Mouse (Mus musculus) liver, embryonic 15.5 days (tissue): Measurements from ENCODE around the gene Spry2. TPM values are rescaled to one million over a fixed set of nuclear protein-coding genes. Genes with fewer than 3 reads are reported as not detected.

ENCODE experiments used
- ATAC-seq: fragments of 200-750 bp; cut with Nextera tagmentation; 2 replicates; pipeline ENCODE4 v1.8.0; 2017; ENCODE audit warnings: moderate number of reproducible peaks, mild to moderate bottlenecking, moderate library complexity; ENCODE audit not compliant: insufficient read depth
- H3K27ac ChIP-seq: fragments of 300-500 bp; sonication (generic); replicated peaks from 2 replicates; pipeline ENCODE4 v1.5.1; 2015; ENCODE audit warnings: mild to moderate bottlenecking, inconsistent platforms
- H3K27me3 ChIP-seq: fragments of 300-500 bp; sonication (generic); 2 replicates; pipeline ENCODE4 v1.6.1; 2015; ENCODE audit warnings: mild to moderate bottlenecking, inconsistent platforms
- H3K36me3 ChIP-seq: fragments of 300-500 bp; sonication (generic); replicated peaks from 2 replicates; pipeline ENCODE4 v1.6.1; 2015; ENCODE audit warnings: moderate library complexity, mild to moderate bottlenecking, inconsistent platforms
- H3K4me1 ChIP-seq: fragments of 300-500 bp; sonication (generic); replicated peaks from 2 replicates; pipeline ENCODE4 v1.6.1; 2015; ENCODE audit warnings: inconsistent platforms
- H3K4me2 ChIP-seq: fragments of 300-500 bp; sonication (generic); 2 replicates; pipeline ENCODE4 v1.6.1; 2015; ENCODE audit warnings: moderate library complexity, mild to moderate bottlenecking, inconsistent platforms
- H3K4me3 ChIP-seq: fragments of 300-500 bp; sonication (generic); replicated peaks from 2 replicates; pipeline ENCODE4 v1.5.1; 2015; ENCODE audit warnings: mild to moderate bottlenecking, inconsistent platforms
- H3K9ac ChIP-seq: fragments of 300-500 bp; sonication (generic); 2 replicates; pipeline ENCODE4 v1.6.1; 2015; ENCODE audit warnings: moderate library complexity, mild to moderate bottlenecking, inconsistent platforms
- H3K9me3 ChIP-seq: fragments of 300-500 bp; sonication (generic); replicated peaks from 2 replicates; pipeline ENCODE4 v1.6.1; 2016; ENCODE audit warnings: inconsistent platforms
- WGBS: fragments of 180-500 bp; shearing (Covaris S2); methylation state at CpG from one replicate; pipeline ENCODE4 v1.1.7; 2015; ENCODE audit warnings: mixed read lengths; ENCODE audit not compliant: insufficient replicate concordance; 5-methylcytosine and 5-hydroxymethylcytosine counted together
- polyA plus RNA-seq: library from polyadenylated mRNA; unstranded; fragments of >200 nt; fragmentation: Nextera tagmentation; extraction: Ambion mirVana; gene quantifications from 2 replicates; pipeline ENCODE4 v1.2.1, GENCODE M21; 2015

The Spry2 gene
- 2.6 and 3.2 TPM in 2 replicates for polyA plus RNA-seq

DNA sequence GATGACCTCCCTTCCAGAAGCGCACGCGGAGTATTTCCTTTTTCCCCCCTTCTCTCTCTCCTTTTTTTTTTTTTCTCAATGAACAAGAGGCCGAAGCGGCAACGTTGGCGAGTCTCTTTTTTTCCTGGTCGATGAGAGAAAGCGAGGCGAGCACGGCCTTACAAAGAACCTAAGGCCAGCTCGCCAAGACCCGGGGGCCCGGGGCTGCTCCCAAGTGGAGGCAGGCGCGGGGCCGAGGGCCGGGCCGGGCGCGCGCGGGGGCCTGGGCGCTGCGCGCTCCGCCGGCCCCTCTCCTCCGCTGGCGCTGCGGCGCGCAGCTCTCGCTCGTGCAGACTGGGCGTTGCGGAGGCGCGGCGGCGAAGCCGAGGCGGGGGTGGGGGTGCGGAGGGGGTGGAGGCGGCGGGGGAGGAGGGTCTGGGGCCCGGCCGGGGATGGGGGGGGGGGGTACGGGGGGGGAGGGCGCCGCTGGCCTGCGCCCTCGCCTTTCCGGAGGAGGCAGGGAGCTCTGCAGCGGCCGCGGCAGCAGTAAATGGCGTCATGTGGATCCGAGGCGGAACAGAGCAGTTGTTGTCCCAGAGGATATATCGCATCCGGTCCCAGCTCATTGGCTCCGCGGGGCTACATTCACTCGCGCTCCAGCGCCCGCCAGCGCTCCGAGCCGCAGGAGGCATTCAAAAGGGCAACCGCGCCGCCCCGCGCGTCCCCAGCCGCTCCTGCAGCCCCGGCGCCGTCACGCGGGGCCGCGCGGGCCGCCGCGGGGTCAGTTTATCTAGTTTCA lies at the start of gene Spry2:
Gene Spry2, minus strand, starts transcription at position 29 of the 778 bp plus-strand sequence.
- Histone ChIP-seq H3K4me1 (peaks cover 3% of the 10 kb centered on the region; the same call in 1 of the 2 replicates), H3K27me3 (peaks cover 58% of the 10 kb centered on the region), H3K36me3 (0 out of 2 replicates have a peak, but pooled peaks cover 8% of the 10 kb centered on the region), H3K9me3 (no peaks in the 10 kb centered on the region), H3K27ac (peak within 1 kb of the TSS; percentile 81), H3K4me3 (peak within 1 kb of the TSS; percentile 58), H3K4me2 (peak within 1 kb of the TSS; percentile 74), H3K9ac (peak within 1 kb of the TSS; percentile 49)
- ATAC-seq, result peak; percentile 82
- WGBS, result under 1% methylated on average over 62 of the region's 89 CpGs

DNA sequence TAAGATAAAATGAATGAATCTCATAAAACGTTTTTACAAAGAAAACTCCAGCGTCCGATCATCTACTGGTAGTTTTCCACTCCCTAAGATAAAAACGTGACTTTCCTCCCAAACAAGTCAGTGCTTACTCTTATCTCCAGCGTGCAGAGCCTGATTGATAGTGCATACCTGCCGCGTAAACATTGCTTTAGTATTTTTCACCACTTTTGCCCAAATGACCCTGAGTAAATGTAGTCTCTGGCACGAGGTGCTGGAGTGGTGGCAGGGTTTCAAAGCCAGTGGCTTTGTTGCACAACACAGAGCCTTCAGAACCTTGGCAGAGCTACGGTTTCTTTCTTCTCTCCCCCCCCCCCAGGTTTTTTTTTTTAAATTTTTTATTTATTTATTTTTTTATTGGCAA lies 44.7 kb upstream of the Spry2 start:
- Histone ChIP-seq H3K4me2 (no peak overlapping the region), H3K27ac (no peak overlapping the region), H3K27me3 (no peaks in the 10 kb centered on the region), H3K9ac (no peak overlapping the region), H3K36me3 (no peaks in the 10 kb centered on the region), H3K9me3 (no peaks in the 10 kb centered on the region), H3K4me1 (no peaks in the 10 kb centered on the region), H3K4me3 (no peak overlapping the region)
- 30% methylated on average over 9 of the region's 9 CpGs for WGBS
- ATAC-seq, result no peak

DNA sequence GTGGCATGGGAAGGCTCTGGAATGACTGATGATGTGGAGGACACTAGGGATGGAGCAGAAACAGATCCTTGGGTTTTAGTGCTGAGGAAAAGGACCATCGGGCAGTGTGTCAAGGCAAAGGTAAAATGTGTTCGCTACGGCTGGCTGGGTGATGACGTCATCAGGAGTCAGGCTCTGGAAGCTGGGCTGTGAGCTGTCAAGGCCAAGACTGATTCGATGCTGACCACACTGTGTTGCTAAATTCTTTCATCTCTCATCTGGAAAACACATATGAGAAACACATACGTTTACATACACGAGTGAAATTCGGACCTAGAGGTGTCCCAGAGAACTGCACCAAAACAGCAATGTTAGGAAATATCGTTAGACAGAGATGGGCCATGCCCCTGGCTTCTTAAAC lies 30.1 kb upstream of the Spry2 start:
- H3K27me3 ChIP-seq, result no peaks in the 10 kb centered on the region
- no peak overlapping the region for H3K9ac ChIP-seq
- H3K9me3 ChIP-seq, result no peaks in the 10 kb centered on the region
- ATAC-seq, result no peak
- no peaks in the 10 kb centered on the region for H3K36me3 ChIP-seq
- no peak overlapping the region for H3K4me2 ChIP-seq
- peaks cover 3% of the 10 kb centered on the region; the same call in 1 of the 2 replicates for H3K4me1 ChIP-seq
- no peak overlapping the region for H3K4me3 ChIP-seq
- H3K27ac ChIP-seq, result no peak overlapping the region
- WGBS, result 70% methylated on average over 9 of the region's 9 CpGs

DNA sequence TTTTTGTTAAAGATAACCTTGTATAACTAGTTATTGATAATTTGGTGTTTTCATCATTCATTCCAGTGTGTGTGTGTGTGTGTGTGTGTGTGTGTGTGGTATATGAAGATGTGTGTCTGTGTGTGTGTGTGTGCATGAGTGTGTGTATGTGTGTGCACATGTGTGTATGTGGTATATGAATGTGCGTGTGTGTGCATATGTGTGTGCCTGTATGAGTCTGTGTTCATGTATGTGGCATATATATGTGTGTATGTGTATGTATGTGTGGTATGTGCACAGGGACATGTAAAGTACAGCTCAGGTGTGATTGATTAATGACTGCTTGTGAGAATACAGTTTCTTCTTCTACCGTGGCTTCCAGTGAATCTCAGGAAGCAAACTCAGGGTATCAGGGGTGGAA lies 28.7 kb upstream of the Spry2 start:
- WGBS, result 69% methylated on average over 2 of the region's 2 CpGs
- Histone ChIP-seq H3K36me3 (no peaks in the 10 kb centered on the region), H3K4me2 (no peak overlapping the region), H3K4me1 (peaks cover 3% of the 10 kb centered on the region; the same call in 1 of the 2 replicates), H3K9me3 (no peaks in the 10 kb centered on the region), H3K4me3 (no peak overlapping the region), H3K27me3 (no peaks in the 10 kb centered on the region), H3K27ac (no peak overlapping the region), H3K9ac (no peak overlapping the region)
- no peak for ATAC-seq

DNA sequence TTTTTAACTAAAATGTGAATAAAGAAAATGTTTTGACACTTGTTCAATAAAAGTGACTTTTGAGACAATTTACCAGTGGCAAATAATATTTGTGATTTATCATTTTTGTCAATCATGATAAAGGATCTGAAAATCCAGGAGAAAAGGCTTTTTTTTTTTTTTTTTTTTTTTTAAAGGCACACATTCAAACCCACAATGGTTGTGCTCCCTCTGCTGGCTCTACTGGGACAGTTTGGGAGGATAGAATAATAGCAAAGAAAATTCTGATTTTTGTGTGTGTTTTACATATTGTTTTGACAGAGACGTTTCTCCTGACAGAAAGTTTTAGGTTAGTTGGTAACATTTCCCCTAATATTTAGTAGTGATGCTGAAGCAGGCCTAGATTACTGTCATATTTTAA lies 28.1 kb upstream of the Spry2 start:
- Histone ChIP-seq H3K4me2 (no peak overlapping the region), H3K27me3 (no peaks in the 10 kb centered on the region), H3K4me3 (no peak overlapping the region), H3K9ac (no peak overlapping the region), H3K9me3 (no peaks in the 10 kb centered on the region), H3K4me1 (peaks cover 3% of the 10 kb centered on the region; the same call in 1 of the 2 replicates), H3K36me3 (no peaks in the 10 kb centered on the region), H3K27ac (no peak overlapping the region)
- WGBS, result 36% methylated on average over 1 of the region's 1 CpGs
- ATAC-seq, result no peak

DNA sequence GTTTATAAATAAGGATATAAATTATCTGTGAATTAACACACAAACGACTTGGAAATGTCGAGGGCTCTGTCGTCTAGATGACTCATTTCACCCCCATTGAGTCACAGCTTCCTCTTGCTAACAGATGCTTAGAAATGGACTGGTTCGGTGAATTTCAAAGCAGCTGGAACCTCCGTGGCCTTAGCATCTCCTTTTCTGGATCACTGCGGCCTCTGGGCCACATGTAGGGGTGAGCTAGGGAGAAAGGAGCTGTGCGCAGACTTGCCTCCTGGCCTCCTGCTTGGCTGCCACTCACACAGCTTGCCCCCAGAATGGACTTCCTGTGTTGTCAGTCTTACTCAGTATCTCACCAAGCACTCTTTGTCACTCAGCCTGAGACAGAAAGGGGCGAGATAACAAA lies 26.3 kb upstream of the Spry2 start:
- Histone ChIP-seq H3K36me3 (no peaks in the 10 kb centered on the region), H3K9me3 (no peaks in the 10 kb centered on the region), H3K27ac (no peak overlapping the region), H3K9ac (no peak overlapping the region), H3K4me1 (peaks cover 3% of the 10 kb centered on the region; the same call in 1 of the 2 replicates), H3K4me2 (no peak overlapping the region), H3K27me3 (no peaks in the 10 kb centered on the region), H3K4me3 (no peak overlapping the region)
- 8% methylated on average over 8 of the region's 8 CpGs for WGBS
- ATAC-seq, result no peak

DNA sequence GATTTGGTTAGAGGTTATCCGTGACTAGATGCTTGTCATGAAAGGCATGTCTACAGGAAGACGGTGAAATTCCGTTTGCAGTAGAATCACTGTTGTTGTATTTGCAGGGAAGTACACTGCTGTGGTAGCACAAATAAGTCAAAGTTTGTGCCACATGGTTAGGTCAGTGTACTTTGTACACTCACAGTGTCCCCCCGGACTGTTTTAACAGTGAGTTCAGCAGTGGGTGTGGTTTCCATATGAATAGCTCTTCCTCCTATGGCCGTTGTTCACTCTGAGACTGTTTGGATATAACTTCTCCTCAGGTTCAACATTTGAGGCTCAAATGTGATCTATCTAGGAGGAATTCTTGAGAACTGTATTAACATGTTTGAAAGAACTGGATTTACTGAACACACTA lies 25.8 kb upstream of the Spry2 start:
- H3K27me3 ChIP-seq, result no peaks in the 10 kb centered on the region
- no peak overlapping the region for H3K4me2 ChIP-seq
- H3K9ac ChIP-seq, result no peak overlapping the region
- H3K27ac ChIP-seq, result no peak overlapping the region
- no peaks in the 10 kb centered on the region for H3K36me3 ChIP-seq
- WGBS, result 16% methylated on average over 5 of the region's 5 CpGs
- H3K9me3 ChIP-seq, result no peaks in the 10 kb centered on the region
- H3K4me1 ChIP-seq, result peaks cover 3% of the 10 kb centered on the region; the same call in 1 of the 2 replicates
- no peak for ATAC-seq
- no peak overlapping the region for H3K4me3 ChIP-seq

DNA sequence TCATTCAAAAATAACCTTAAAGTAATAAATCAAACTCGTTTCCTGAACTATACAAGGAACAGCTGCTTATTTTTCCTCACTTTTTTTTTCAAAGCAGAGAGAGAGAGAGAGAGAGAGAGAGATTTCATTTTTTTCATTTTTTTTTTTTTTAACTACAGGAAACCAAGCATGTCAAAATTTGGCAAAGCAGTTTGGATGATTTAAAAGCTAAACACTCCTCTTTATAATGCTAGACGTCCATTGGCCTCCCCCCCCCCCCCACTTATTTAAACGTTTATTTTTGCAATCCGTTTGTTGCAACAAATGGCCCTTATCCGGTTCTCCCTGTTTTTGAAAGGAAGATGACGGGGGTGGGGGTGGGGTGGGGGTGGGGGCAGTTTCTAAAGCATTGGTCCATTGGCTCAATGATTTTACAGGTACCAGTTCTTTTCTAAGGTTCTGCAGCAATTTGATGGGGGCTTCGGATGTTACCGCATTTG lies 24.6 kb upstream of the Spry2 start:
- H3K36me3 ChIP-seq, result no peaks in the 10 kb centered on the region
- H3K27me3 ChIP-seq, result no peaks in the 10 kb centered on the region
- H3K9ac ChIP-seq, result no peak overlapping the region
- no peak overlapping the region for H3K27ac ChIP-seq
- H3K4me3 ChIP-seq, result no peak overlapping the region
- no peak overlapping the region for H3K4me2 ChIP-seq
- ATAC-seq, result no peak
- peaks cover 3% of the 10 kb centered on the region; the same call in 1 of the 2 replicates for H3K4me1 ChIP-seq
- H3K9me3 ChIP-seq, result no peaks in the 10 kb centered on the region
- 7% methylated on average over 8 of the region's 8 CpGs for WGBS

DNA sequence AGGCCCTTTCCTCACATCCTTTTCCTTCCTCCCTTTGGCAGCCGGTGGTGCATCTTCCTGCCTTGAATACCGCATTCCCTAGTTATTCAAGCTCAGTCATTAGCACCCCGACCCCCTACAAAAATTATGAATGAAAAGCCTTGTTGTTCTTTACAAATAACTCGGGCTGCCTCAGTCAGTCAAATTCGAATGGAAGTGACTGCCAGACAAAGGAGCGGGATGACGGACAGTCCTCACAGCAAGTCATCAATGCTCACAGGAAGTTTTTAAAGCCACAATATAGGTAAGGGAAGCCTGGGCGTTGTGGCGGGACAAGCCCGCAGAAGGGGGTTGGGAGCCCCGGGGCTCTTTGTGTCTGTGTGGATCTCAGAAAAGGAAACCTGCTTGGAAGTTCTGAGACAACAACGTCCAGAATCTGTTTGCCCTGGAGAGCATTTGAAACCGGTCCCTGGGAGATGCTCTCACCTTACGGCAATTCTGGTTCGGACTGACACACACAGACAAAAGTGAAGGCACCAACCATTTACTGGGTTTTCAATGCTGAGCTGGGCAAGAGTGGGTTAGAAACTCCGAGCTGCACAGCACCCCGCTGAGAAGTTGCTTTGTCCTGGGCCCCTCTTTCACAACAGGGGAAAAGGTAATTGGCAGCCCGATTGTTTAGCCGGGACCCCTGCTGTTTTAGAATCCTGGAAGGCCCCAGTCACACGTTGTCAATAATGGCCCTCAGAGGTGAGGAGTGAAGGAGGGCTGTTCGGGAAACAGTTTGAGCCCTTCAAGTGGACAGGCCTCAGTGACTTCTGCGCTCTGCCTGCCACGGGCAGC lies 24.0 kb upstream of the Spry2 start:
- H3K9ac ChIP-seq, result no peak overlapping the region
- H3K4me1 ChIP-seq, result peaks cover 3% of the 10 kb centered on the region; the same call in 1 of the 2 replicates
- WGBS, result 17% methylated on average over 23 of the region's 23 CpGs
- no peak overlapping the region for H3K4me3 ChIP-seq
- H3K27me3 ChIP-seq, result no peaks in the 10 kb centered on the region
- peak overlapping the region; percentile 23; the same call in 1 of the 2 replicates for H3K4me2 ChIP-seq
- no peaks in the 10 kb centered on the region for H3K9me3 ChIP-seq
- no peaks in the 10 kb centered on the region for H3K36me3 ChIP-seq
- no peak for ATAC-seq
- H3K27ac ChIP-seq, result no peak overlapping the region

DNA sequence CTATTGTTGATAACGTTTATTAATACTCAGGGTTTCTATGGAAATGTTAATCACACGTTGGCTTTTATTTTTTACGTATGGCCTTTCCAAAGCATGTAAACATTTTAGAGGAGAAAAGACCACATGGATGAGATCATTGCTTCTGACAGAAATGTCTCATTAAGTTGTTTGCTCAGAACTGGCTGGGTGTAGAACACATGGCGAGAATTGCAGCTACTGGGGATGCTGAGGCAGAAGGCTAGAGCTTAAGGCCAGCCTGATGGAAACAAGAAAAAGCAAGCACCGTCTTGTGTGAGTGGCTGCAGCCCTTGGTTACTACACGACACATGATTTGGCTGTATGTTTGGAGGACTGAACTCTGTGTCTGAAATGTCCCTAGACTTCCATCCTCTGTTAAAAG lies 10.6 kb upstream of the Spry2 start:
- Histone ChIP-seq H3K9me3 (no peaks in the 10 kb centered on the region), H3K27ac (no peak overlapping the region), H3K9ac (no peak overlapping the region), H3K4me2 (no peak overlapping the region), H3K27me3 (no peaks in the 10 kb centered on the region), H3K4me3 (no peak overlapping the region), H3K4me1 (no peaks in the 10 kb centered on the region), H3K36me3 (no peaks in the 10 kb centered on the region)
- no peak for ATAC-seq
- WGBS, result 65% methylated on average over 6 of the region's 6 CpGs

DNA sequence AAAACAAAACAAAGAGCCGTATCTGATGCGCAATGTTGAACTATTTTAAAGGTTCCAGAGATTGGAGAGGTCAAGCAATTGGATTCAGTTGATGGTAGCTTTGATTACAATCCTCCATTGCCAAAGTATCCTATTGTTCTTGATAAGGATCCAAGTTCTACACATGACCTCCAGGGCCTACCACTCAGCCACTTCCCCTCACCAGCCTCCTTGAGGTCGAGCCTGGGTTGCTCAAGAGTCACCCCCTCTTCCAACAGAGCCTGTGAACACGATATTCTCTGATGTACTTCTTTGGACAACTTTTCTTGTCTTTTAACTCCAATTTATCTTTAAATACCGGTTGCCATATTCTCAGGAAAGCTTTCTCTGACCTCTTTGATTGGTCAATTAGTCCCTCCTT lies 9.3 kb upstream of the Spry2 start:
- Histone ChIP-seq H3K36me3 (no peaks in the 10 kb centered on the region), H3K4me1 (no peaks in the 10 kb centered on the region), H3K4me3 (no peak overlapping the region), H3K9me3 (no peaks in the 10 kb centered on the region), H3K27ac (no peak overlapping the region), H3K4me2 (no peak overlapping the region), H3K27me3 (no peaks in the 10 kb centered on the region), H3K9ac (no peak overlapping the region)
- 61% methylated on average over 5 of the region's 5 CpGs for WGBS
- no peak for ATAC-seq
